Mouse (Mus musculus) testis, adult 2 months (tissue): ENCODE data around the gene Shisa7.
"Not testable (repeated sequence)": the region's sequence is repeated elsewhere in the genome, so short reads cannot be mapped to it uniquely, and the experiment has no call there.

Experiments
- CTCF ChIP-seq: fragments of 200-500 bp; IDR thresholded peaks from 2 replicates; pipeline ENCODE4 v1.5.1; 2012; ENCODE audit warnings: low read depth, mild to moderate bottlenecking, inconsistent platforms, low read length, moderate library complexity; ENCODE audit not compliant: control insufficient read depth, insufficient read depth, insufficient replicate concordance
- POLR2A ChIP-seq: fragments of 200-500 bp; IDR thresholded peaks from 2 replicates; pipeline ENCODE4 v1.6.1; 2012; ENCODE audit warnings: low read depth, mild to moderate bottlenecking, inconsistent platforms, low read length, moderate library complexity; ENCODE audit not compliant: control insufficient read depth

DNA sequence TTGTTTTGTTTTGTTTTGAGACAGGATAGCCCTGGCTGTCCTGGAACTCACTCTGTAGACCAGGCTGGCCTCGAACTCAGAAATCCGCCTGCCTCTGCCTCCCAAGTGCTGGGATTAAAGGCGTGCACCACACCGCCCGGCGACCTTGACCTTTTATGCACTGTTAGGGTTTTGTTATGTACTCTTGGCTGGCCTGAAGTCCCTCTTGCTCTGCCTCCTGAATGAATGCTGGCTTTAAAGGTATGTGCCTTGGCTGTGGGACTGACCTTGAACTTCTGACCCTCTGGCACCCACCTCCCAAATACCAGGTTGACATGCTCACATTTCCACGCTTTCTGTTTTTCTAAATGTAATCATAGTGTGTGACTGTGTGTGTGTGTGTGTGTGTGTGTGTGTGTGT is 23.6 kb downstream of the Shisa7 start:
- TF ChIP-seq CTCF, POLR2A: not testable (repeated sequence)
